Mouse (Mus musculus) heart, adult 2 months (tissue): ENCODE results near the gene Yy1. TPM values are rescaled to one million over a fixed set of nuclear protein-coding genes. Genes with fewer than 3 reads are reported as not detected.
A peak's percentile ranks its signal among the peaks of the same experiment; 100 is the strongest.

Experiments used
- DNase-seq, 2 experiments: peaks; one replicate each; pipeline ENCODE4 v3.0.0; 2021
- H3K27ac ChIP-seq: fragments of 200-600 bp; 2 replicates; pipeline ENCODE4 v1.8.1; 2022
- H3K27me3 ChIP-seq: fragments of 200-500 bp; 2 replicates; pipeline ENCODE4 v1.6.1; 2012; ENCODE audit warnings: mild to moderate bottlenecking, low read length, inconsistent platforms, mixed read lengths; ENCODE audit not compliant: control insufficient read depth, insufficient read depth
- H3K36me3 ChIP-seq: fragments of 200-500 bp; 2 replicates; pipeline ENCODE4 v1.6.1; 2012; ENCODE audit warnings: low read length, inconsistent platforms; ENCODE audit not compliant: control insufficient read depth, insufficient read depth
- H3K4me1 ChIP-seq: fragments of 200-500 bp; 2 replicates; pipeline ENCODE4 v1.6.1; 2011; ENCODE audit warnings: low read length; ENCODE audit not compliant: control insufficient read depth, insufficient read depth
- H3K4me3 ChIP-seq: fragments of 200-600 bp; 2 replicates; pipeline ENCODE4 v1.8.1; 2022
- H3K79me2 ChIP-seq: fragments of 200-500 bp; replicated peaks from 2 replicates; pipeline ENCODE4 v1.6.1; 2012; ENCODE audit warnings: mild to moderate bottlenecking, inconsistent platforms, low read length, moderate library complexity, mixed read lengths; ENCODE audit not compliant: control insufficient read depth, insufficient read depth
- H3K9ac ChIP-seq: fragments of 200-500 bp; 2 replicates; pipeline ENCODE4 v1.6.1; 2012; ENCODE audit warnings: low read depth, mild to moderate bottlenecking, control low read depth, inconsistent platforms, low read length, mixed read lengths
- CTCF ChIP-seq: fragments of 200-600 bp; IDR thresholded peaks from 2 replicates; pipeline ENCODE4 v1.8.1; 2022; ENCODE audit warnings: antibody characterized with exemption, mild to moderate bottlenecking, moderate library complexity
- EP300 ChIP-seq: fragments of 200-500 bp; IDR thresholded peaks from 2 replicates; pipeline ENCODE4 v1.6.1; 2011; ENCODE audit warnings: low read depth, low read length, control low read depth; ENCODE audit not compliant: insufficient read depth
- POLR2A ChIP-seq: fragments of 200-500 bp; IDR thresholded peaks from 2 replicates; pipeline ENCODE4 v1.6.1; 2011; ENCODE audit warnings: mild to moderate bottlenecking, low read depth, low read length, control low read depth; ENCODE audit not compliant: insufficient read depth
- WGBS: fragments of 180-500 bp; shearing (Covaris S2); methylation state at CpG from one replicate; pipeline ENCODE4 v1.1.7; 2018; 5-methylcytosine and 5-hydroxymethylcytosine counted together
- intact Hi-C: fragments of 180-260 bp; cut with DNase I; formaldehyde crosslinking; loops from one replicate; pipeline ENCODE4 v1.15.1; 2025
- microRNA-seq, 2 experiments: library from miRNA; unstranded; fragments of <30 nt; microRNA quantifications; one replicate each; pipeline ENCODE4 v1.2.0; 2021
- polyA plus RNA-seq: library from polyadenylated mRNA; depleted of rRNA; stranded (reverse); fragments of >200 nt; gene quantifications from 2 replicates; pipeline ENCODE4 v1.2.3, GENCODE M21; 2012; rRNA removed
- total RNA-seq, 2 experiments: library from RNA; stranded (reverse); gene quantifications; 2 replicates each; pipeline ENCODE4 v1.2.3; 2021

Yy1 gene
- total and polyA plus RNA-seq, 3 experiments = 7.1 to 38.8 (median 34.4) TPM

DNA sequence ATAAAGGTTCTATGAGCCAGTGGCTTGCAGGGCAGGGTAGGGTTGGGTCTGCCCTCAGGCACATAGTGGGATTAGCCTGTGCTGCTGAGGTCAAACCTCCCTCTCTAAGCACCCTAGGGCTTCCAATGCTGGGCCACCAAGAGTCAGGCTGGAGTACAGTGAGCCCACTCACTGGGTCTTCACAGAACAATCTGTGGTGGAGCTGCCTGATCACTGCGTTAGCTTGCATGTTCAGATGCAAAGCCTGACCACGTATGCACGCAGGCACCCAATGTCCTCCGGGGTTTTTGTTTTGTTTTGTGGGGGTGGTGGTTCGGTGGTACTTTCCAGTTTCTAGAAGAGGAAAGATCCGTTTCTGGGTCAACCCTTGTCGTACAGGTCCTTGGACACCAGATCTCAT is 64.3 kb downstream of the Yy1 start:
- Histone ChIP-seq H3K36me3 (no peaks in the 10 kb centered on the region), H3K79me2 (no peaks in the 10 kb centered on the region), H3K27ac (no peak overlapping the region), H3K9ac (no peak overlapping the region), H3K27me3 (no peaks in the 10 kb centered on the region), H3K4me1 (no peaks in the 10 kb centered on the region), H3K4me3 (no peak overlapping the region)
- TF ChIP-seq POLR2A (no peak), EP300 (no peak), CTCF (no peak)
- no peak for DNase-seq
- intact Hi-C loops = no loop called here
- 78% methylated on average over 7 of the region's 7 CpGs for WGBS

DNA sequence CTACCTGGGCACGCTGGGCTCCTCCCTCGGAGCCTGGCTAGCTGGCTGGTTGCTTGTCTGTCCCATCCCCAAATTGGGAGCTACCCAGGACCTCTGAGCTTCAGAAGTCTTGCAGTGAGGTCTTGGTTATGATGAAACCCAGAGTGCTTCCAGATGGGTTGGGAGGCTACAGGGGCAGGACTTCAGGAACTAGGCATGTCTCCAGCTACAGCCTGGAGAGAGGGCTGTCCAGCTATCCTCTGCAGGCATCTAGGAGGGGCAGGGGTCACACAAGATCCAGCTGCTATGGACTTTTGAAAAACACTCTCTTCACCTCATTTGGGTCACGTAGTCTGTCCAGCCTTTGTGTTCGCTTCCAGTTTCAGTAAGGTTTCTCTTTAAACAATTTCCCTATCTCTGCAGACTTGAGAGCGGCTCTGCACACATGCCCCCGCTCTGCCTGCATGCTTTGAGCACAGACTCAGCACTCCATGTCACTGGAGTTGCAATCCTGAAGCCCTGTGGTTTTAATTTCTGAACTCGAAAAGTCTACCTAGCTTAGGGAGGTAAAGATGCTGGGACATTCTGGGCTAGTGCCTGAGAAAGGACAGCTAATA is 64.9 kb downstream of the Yy1 start:
- intact Hi-C loops = no loop called here
- Histone ChIP-seq H3K27me3 (no peaks in the 10 kb centered on the region), H3K79me2 (no peaks in the 10 kb centered on the region), H3K36me3 (no peaks in the 10 kb centered on the region), H3K4me3 (no peak overlapping the region), H3K27ac (no peak overlapping the region), H3K9ac (no peak overlapping the region), H3K4me1 (no peaks in the 10 kb centered on the region)
- TF ChIP-seq POLR2A = no peak
- no peak for TF ChIP-seq CTCF
- TF ChIP-seq EP300 = no peak
- peak; percentile 44 to 47 for DNase-seq
- WGBS = 73% methylated on average over 7 of the region's 7 CpGs

DNA sequence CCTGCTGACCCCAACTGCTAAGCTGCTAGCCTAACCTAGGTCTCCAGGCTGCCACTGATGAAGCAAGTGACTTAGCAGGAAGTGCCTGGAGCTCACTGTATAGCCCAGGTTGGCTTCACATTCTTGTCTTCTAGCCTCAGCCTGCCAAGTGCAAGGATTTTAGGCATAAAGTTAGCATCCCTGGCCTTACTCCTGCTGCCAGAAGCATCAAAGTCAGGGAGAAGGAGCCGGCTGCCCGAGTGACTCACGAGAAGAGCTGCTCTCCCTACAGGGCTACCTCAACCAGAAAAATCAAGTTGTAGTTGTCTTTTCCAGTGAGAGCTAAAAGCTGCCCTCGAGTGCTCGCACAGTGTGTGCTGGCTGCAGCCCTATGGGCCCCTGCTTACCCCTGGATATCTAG is 65.7 kb downstream of the Yy1 start:
- Histone ChIP-seq H3K9ac (no peak overlapping the region), H3K4me1 (no peaks in the 10 kb centered on the region), H3K36me3 (no peaks in the 10 kb centered on the region), H3K4me3 (no peak overlapping the region), H3K79me2 (no peaks in the 10 kb centered on the region), H3K27me3 (no peaks in the 10 kb centered on the region), H3K27ac (no peak overlapping the region)
- intact Hi-C loops = no loop called here
- TF ChIP-seq POLR2A (no peak), EP300 (no peak), CTCF (no peak)
- no peak for DNase-seq
- 78% methylated on average over 5 of the region's 5 CpGs for WGBS

DNA sequence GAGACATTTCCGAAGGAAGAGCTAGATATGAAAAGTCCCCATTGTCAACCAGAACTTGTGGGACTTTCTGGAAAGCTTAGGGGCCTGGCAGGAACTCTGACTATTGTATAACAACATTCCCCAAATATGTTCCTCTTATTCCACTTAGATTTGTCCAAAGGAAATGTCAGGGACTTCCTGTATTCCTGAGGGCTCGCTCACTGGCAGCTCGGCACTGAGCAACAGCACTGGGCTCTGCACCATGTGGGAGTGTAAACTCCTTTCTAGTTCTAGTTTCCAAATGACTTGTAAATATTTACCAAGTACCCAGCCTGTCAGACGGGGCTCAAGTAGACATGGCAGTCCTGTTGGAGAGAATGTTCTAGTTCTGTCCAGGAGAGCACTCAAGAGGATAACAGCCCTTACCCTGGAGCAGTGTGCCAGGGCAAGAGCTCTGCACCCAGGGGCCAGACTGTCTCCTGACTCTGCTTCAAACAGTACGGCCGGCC is 72.3 kb downstream of the Yy1 start:
- Histone ChIP-seq H3K4me1 (peaks cover 7% of the 10 kb centered on the region), H3K27me3 (no peaks in the 10 kb centered on the region), H3K4me3 (no peak overlapping the region), H3K79me2 (no peaks in the 10 kb centered on the region), H3K36me3 (no peaks in the 10 kb centered on the region), H3K9ac (no peak overlapping the region), H3K27ac (peak overlapping the region; percentile 68)
- WGBS = 49% methylated on average over 6 of the region's 6 CpGs
- DNase-seq = peak in 1 of 2 experiments; percentile 16
- TF ChIP-seq EP300 (no peak), POLR2A (no peak), CTCF (no peak)
- intact Hi-C loops = no loop called here

DNA sequence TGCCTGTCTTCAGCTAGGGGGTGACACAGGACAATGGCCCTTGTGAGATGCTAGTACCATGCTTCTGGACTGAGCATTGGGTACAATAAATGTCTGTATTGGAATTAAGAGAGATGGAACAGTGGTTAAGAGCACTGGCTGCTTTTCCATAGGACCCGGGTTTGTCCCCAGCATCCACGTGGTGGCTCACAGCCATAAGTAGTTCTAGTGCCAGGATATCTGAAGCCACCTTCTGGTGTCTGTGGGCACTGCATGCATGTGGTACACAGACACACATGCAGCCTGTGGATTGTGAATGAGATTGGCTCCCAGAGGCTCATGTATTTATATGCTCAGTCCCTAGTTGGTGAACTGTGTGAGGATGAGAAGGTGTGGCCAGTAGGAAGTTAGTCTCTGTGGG is 76.8 kb downstream of the Yy1 start:
- no peak overlapping the region for H3K27ac ChIP-seq
- DNase-seq = no peak
- no peaks in the 10 kb centered on the region for H3K36me3 ChIP-seq
- peaks cover 4% of the 10 kb centered on the region for H3K4me1 ChIP-seq
- intact Hi-C loops = no loop called here
- H3K27me3 ChIP-seq = no peaks in the 10 kb centered on the region
- WGBS = 81% methylated on average over 2 of the region's 2 CpGs
- no peak overlapping the region for H3K4me3 ChIP-seq
- no peaks in the 10 kb centered on the region for H3K79me2 ChIP-seq
- H3K9ac ChIP-seq = no peak overlapping the region
- TF ChIP-seq EP300 (no peak), POLR2A (no peak), CTCF (peak; percentile 53)

Small RNA genes lying within 50 kb of the gene (microRNA-seq; reads per million reads assigned to microRNA genes)
- 98.2 to 127 reads per million in 2 experiments for gene Mir345

Other genes with a start within 250 kb of the Yy1 start
- gene Evl, start 238.3 kb upstream of the Yy1 start, total RNA-seq = 10 to 100 TPM; 36.4 to 40.6 TPM
- gene Evl, start 238.3 kb upstream of the Yy1 start, polyA plus RNA-seq = 34.8 and 44.0 TPM in 2 replicates
- gene Degs2, start 90.7 kb upstream of the Yy1 start, total RNA-seq = under 1 TPM; 0.50 to 0.55 TPM
- 1.00 TPM in 2 replicates for gene Degs2, start 90.7 kb upstream of the Yy1 start, polyA plus RNA-seq
- gene Slc25a29, start 42.9 kb downstream of the Yy1 start, total RNA-seq = 10 to 100 TPM in 1 of 2 experiments, 1 to 10 TPM in 1; 8.0 to 16.8 TPM
- 14.2 and 17.3 TPM in 2 replicates for gene Slc25a29, start 42.9 kb downstream of the Yy1 start, polyA plus RNA-seq
- 1 to 10 TPM; 6.5 to 7.1 TPM for gene Slc25a47, start 43.1 kb downstream of the Yy1 start, total RNA-seq
- gene Slc25a47, start 43.1 kb downstream of the Yy1 start, polyA plus RNA-seq = 10.5 and 15.0 TPM in 2 replicates
- gene Wdr25, start 100.7 kb downstream of the Yy1 start, total RNA-seq = 1 to 10 TPM; 3.5 to 4.9 TPM
- gene Wdr25, start 100.7 kb downstream of the Yy1 start, polyA plus RNA-seq = 9.5 and 14.4 TPM in 2 replicates
- 10 to 100 TPM; 29.8 to 42.4 TPM for gene Wars, start 101.2 kb downstream of the Yy1 start, total RNA-seq
- 43.6 and 60.2 TPM in 2 replicates for gene Wars, start 101.2 kb downstream of the Yy1 start, polyA plus RNA-seq